Mouse (Mus musculus): ENCODE measurements around the gene Arhgef26. TPM values are rescaled to one million over a fixed set of nuclear protein-coding genes. Genes with fewer than 3 reads are reported as not detected.

Gene Arhgef26
- total RNA-seq, 2 experiments from 2014 or later, result not detected

DNA sequence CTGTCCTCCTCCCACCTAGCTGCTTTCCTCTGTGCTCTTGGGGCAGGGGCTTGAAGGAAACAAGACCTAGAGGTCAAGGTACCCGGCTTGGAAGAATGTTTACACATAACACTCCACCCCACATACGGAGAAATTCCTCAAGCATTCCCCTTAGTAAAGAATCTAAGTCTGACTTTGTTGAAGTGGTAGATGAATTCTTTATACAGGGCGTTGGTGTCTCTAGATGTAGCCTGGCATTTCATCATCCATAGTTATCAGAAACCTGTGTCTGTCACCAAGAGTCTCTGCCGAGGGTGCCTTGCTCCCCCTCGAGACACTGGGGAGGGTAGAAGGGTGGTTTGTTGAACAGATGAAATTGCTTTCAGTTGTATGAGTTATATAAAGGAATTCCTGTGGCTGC lies 41.8 kb downstream of the Arhgef26 start:
- no peak for ATAC-seq (replicated peaks; ENCODE audit: poor library complexity, severe bottlenecking)

DNA sequence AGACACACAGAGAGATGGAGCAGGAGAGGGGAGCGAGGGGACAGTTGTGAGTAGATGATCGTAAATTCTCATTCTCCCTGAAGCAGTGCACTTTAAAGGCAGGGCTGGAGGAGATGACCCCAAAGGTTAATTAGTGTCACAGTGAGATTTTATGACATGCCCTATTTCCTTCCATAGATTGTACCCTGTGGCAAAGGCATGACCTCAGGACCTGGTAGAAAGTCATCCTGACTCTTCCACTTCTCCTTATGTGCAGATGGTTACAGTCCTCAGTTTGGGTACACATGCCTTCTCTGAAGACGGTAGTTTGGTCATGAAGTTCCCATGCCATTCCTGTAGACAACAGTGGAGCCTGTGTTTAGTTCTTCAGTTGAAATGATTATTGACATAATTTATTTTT lies 42.3 kb downstream of the Arhgef26 start:
- no peak for ATAC-seq (replicated peaks; ENCODE audit: poor library complexity, severe bottlenecking)

DNA sequence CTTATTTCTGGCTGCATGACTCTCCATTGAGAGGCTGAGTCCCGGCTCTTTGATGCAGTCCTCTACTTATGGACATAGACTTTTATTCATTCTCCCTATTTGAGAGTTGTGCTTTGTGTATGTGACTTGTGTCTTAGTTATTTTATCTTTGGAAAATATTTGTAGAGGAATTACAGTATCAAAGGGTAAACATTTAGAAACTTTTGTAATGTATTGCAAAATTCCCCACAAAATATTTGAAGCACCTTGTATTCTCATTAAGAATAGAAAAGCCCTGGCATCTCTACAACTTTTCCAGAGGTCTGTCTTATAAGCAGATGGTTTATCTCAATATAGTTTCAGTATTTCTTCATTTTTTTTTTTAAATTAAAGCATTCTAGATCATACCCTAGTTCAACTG lies 44.7 kb downstream of the Arhgef26 start:
- no peak for ATAC-seq (replicated peaks; ENCODE audit: poor library complexity, severe bottlenecking)

DNA sequence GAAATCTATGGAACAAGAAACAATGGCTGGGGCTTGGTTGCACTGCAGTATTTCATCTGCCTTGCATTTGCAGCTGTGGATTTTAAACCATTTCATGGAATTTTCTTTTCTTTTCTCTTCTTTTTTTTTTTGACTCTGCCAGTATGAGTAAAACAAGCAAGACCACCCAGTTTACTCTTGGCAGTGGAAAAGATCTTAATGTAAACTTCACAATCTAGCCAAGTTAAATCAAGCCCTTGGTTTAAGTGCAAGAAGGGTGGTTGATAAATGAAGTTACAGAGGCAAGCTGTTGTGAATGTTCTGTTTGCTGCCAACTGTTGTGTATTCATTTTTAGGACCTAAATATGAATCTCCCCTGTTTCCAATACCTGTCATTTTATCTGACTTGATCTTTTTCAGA lies 54.5 kb downstream of the Arhgef26 start:
- ATAC-seq (replicated peaks; ENCODE audit: poor library complexity, severe bottlenecking), result no peak

DNA sequence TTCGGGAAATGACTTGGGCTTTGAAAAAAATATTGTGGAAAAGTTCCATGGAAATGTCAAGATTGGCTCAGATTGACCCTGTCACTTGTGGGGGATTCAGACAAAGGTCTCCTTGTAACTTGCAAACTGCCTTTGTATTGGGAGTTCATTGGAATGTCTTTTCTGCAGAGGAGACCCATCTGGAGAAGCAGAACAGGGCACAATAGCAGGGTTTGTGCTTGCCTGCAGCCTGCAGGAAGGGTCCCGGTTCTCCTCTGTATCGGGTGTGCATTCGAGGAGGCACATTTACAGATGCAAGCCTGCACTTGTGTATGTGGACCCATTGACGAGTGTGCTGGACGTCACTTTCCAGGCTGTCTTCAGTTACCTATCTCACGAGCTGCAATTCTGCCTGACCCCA lies 56.1 kb downstream of the Arhgef26 start:
- no peak for ATAC-seq (replicated peaks; ENCODE audit: poor library complexity, severe bottlenecking)

DNA sequence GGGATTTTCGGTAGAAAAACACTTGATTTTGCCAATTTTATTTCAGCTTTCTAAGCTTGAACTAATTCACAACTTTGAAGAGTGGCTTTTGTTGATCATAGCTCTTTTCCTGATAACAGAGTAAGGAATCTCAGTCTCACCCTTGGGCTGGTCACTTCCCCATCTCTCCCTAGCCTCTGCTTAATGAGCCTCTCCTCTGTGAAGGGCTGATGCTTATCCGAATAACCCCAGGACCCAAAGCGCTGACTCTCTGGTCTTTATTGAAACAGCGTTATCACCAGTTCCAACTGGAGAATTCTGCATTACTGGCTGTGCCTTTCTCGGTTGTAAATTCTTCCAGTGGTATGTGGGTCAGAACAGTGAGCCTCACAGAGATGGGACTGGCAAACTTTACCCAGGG lies 57.2 kb downstream of the Arhgef26 start:
- no peak for ATAC-seq (replicated peaks; ENCODE audit: poor library complexity, severe bottlenecking)

DNA sequence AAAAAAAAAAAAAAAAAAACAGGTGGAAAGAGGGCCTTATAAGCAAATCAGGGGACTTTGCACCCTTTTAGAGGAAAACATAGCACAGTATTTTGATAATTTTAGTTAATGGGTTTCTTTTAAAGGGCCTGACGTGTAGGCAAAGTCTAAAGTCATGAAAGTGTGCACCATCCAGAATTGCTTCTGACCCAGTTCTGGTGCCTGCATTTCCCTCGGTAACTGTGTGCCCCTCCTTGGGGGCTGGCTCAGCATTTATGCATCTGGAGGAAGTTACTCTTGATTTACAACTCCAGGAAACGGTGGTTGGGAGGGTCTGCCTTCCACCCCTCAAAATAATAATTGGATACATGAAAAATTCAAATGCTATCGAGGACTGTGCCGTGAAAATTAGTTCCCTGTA lies 58.0 kb downstream of the Arhgef26 start:
- no peak for ATAC-seq (replicated peaks; ENCODE audit: poor library complexity, severe bottlenecking)

DNA sequence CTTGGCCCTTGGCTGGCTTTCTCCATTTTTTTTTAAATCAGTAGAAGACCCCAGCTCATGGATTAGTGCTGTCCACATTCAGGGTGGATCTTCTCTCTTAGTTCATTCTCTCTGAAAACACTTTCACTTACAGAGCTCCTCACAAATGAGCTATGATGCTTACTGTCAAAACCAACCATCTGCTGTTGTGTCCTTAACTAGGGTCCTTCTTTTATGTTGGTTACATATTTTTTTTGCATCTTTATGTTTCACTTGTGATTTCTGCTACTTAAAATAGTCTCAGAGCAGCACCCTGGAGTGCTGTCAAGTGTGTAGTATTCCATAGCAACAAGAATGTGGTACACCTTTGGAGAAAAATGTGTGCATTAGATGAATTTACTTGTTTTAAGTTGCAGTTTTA lies 60.0 kb downstream of the Arhgef26 start:
- no peak for ATAC-seq (replicated peaks; ENCODE audit: poor library complexity, severe bottlenecking)

DNA sequence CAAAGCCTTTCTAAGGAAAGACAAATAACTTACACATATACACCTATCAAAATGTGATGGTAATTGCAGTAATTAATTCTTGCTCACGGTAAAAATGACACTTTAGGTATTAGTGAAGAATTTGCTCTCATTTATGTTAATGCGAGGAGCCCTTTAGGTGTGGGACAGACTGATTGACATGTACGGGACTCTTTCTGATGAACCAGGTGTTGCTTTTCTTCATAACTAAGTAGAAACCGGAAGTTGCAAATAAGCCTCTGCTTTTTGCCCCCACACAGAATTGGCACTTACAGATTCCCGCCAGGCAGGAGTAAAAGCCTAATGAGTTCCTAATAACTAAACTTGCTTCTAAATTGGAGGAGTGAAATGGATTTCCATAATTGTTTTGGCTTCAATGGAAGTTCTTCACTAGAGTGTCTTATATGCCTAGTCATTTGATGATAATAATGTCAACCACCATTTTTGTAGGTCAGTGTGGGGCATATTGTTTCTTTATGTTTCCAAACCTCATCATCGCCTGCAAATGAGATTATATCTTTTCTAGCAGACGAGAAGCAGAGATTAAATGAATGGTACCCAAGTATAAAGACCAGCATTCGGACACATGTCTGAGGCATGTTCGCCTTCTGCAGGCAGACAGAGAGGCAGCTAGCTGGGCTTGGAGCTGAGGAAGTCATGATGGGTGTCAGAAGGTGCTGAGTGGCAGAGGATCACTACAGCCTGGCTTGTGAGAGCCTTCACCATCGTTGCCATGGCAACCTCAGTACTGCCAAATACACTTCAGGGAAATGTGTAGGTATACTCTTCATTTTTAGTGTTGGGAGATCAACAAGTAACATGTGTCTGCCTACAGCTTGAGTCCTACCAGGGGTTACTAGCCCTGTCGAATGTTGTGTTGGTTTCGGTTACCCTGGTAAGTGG lies 61.9 kb downstream of the Arhgef26 start:
- no peak for ATAC-seq (replicated peaks; ENCODE audit: poor library complexity, severe bottlenecking)

DNA sequence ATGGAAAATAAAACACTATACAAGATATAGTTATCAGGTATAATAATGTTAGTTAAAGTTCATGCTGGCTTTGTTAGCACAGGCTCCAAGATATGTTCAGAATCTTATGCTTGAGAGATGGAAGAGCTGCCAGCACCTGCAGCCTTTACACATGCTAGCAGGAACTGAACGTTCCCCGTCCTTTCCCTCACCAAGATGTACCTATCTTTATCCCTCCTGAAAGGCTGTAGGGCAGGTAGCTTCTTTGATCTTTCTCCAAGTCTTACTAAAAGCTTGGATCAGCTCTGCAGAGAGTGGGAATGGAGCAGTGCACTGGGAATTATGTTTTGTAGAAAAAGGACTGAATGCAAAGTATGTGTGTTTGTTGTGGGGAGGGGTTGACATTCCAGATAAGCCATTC lies 64.3 kb downstream of the Arhgef26 start:
- ATAC-seq (replicated peaks; ENCODE audit: poor library complexity, severe bottlenecking), result no peak

DNA sequence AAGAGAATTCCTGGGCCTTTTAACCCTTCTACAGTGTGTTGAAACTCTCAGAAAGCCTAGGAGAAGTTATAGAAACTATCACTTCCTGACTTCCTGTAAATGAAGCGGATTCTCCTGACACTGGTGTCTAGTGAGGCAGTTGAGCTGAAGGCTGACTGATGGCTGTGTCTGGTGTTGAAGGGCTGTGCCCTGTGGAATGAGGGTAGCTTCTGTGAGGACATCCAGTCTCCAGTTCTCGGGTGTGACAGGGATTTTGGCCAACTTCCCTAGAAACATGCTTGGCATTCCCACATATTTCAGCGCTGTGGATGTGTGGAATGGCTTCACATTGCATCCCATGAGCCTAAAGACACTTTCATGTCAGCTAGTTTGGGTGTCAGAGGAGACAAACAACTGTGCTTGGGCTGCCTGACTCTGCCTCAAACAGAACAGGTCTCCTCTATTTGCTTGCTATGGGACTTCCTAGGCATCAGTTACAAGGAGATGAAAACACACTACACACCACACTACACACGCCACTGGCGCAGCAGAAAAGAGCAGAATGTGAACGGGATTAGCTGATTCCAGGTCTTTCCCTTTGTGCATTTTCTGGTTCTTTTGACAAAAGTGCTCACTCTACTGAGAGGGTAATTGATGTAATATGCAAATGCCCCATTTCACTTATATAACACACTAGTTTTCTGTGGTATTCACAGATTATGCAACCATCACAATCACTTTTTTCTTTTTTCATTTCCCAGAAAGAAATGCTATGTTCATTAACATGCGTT lies 66.5 kb downstream of the Arhgef26 start:
- ATAC-seq (replicated peaks; ENCODE audit: poor library complexity, severe bottlenecking), result no peak

DNA sequence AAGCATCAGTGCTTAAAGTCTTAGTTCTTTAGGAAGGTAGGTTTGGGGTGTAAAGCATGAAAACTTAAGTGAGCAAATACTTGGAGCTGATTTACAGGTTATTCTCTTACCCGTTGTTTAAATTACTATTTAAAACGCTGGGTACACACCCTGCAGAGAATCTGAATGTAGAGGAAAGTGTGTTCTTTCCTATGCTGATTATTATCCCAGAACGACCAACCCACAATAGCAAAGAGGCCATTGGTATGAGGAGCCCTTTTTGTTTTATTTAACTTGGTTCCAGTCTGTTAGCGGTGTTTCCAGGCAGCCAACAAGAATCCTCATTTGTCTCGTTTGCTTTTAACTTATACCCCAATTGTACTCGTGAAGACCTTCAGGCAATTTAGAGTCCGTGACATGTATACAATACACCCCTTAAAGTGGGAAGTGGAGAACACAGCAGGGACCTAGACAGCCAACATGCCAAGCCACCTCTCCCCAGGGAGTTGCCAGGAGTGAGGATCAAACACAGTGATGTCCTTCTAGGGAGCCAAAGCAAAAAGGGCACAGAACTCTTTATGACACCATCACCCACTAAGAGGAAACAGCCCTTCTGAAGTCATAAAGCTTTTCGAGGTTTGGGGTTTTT lies 71.5 kb downstream of the Arhgef26 start:
- ATAC-seq (replicated peaks; ENCODE audit: poor library complexity, severe bottlenecking), result no peak

DNA sequence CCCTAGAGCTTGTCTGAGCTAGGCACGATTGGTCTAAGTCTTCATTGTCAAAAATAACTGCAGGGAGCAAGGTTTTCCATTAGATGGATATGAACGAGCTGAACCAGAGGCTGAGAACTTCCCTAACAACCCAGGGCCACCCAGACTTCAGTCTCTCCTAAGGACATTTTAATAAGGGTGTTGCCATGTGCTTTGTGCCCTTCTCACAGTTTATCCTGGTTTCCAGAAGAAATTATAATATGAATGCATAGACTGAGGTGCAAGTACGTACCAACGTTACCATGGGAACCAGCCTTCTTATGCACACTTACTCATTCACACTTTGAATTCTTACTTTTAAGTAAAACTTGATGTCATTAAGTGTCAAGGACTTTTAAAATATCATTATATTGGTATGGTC lies 72.3 kb downstream of the Arhgef26 start:
- ATAC-seq (replicated peaks; ENCODE audit: poor library complexity, severe bottlenecking), result no peak

DNA sequence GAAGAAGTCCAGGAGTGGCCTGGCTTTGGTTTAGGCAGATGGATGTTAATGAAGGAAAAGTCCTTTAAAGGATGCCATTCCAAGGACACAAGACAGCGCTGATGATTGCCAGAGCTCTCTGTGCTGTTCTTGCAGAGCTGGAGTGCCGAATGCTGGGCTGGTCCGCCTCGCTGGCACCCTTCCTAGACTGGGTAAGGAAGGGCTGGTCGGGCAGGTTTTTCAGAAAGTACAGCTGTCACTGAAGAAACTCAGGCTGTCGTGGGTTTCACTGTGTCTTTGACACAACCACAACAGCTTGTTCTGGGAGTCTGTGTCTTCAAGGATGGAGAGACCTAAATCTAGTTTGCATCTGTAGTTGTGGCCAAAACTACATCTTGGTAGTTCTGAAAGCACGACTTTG lies 74.6 kb downstream of the Arhgef26 start:
- ATAC-seq (replicated peaks; ENCODE audit: poor library complexity, severe bottlenecking), result no peak

DNA sequence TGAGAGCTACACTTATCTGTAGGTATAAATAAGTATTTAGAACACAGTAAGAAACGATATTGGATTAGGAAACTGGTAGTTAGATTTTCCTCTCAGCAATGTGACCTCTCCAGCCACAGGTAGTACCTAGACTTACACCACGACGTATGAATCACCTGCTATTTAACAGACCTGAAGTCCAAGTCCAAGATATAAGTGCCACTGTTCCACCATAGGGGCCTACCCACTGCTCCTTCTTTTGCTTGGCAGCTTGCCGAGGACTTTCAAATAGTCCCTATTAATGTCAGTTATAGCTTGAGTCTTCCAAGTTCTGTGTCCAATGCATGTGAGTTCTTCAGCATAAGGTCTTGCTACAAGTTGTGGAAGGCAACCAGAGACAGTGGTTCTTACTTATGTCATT lies 76.8 kb downstream of the Arhgef26 start:
- ATAC-seq (replicated peaks; ENCODE audit: poor library complexity, severe bottlenecking), result no peak

DNA sequence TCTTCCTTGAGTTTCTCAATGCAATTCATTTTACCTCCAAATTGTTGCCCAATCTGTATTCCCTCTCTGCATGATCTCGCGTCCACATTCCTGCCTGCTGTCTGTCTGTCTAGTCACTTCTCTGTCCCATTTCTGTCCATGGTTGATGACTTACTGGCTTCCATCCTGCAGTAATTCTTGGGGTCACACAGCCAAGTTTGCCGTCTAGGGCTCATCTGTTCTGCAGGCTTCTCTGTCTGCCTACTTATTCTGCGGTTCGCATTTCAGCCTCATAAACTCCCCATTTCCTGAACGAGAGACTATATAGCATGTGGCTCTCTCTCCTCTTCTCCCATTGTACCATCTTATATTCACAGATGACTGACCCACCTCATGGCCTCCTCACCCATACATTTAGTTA lies 79.3 kb downstream of the Arhgef26 start:
- ATAC-seq (replicated peaks; ENCODE audit: poor library complexity, severe bottlenecking), result no peak

DNA sequence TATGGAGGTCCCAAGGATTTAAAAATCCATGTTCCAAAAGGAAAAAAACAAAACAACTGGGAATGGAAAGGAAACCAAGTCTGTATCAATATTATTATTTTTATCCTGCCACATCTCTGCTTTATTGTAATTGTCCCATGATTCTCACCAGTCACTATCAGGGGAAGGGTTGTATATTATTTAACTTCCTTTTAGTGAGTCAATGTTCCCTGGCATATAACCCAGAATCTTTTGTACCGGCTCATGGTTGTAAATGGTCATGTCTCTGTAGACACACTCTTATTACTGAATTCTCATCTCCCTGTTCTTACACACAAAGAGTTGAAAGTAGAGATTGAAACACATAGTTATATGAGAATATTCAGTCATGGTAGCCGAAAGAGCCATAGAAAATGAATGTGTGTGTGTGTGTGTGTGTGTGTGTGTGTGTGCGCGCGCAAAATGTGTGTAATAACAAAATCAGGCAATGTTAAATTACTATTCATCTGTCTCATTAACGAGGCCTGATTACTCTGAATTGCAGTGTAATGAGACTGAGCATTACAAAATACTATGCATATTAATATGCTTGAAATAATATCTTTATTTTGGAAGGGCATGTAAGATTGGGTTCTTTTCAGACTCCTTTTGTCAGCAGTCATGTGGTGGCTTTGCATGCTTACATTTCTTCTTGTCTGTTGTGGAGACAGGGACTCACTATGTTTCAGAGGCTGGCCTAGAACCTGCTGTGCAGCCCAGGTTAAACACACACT lies 80.4 kb downstream of the Arhgef26 start:
- no peak for ATAC-seq (replicated peaks; ENCODE audit: poor library complexity, severe bottlenecking)

DNA sequence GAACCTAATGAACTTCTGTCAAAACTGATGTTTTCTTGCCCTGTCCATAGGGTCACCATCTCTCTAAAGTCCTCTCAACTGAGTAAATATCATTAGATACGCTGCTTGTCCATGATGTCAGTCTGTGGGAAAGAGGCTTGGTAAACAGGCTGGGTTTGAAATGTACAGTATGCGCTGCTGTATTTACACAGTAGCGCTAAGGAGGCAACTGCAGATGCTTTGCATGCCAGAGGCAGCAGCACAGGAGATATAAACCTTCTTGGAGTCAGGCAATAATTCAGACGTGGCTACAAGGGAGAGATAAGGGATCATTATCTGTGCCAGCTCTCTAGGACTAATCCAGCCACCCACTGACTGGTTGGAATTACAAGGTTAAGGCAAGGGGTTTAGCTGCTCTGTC lies 95.5 kb downstream of the Arhgef26 start:
- no peak for ATAC-seq (replicated peaks; ENCODE audit: poor library complexity, severe bottlenecking)

DNA sequence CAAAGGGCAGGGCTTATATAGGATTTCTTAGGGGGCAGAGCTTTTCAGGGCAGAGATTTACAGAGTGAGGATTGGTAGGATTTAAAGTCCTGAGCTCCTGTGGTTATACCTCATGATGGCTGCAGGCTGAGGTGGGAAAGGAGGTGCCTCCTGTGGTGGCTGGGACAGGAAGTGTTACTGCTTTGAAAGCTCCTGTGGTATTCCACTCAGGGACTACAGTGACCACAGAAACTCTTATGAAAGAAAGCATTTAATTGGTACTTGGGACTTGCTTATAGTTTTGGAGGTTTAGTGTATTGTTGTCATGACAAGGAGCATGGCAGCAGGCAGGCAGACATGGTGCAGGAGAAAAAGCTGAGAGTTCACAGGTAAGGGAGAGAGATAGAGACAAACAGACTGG lies 97.8 kb downstream of the Arhgef26 start:
- ATAC-seq (replicated peaks; ENCODE audit: poor library complexity, severe bottlenecking), result no peak

DNA sequence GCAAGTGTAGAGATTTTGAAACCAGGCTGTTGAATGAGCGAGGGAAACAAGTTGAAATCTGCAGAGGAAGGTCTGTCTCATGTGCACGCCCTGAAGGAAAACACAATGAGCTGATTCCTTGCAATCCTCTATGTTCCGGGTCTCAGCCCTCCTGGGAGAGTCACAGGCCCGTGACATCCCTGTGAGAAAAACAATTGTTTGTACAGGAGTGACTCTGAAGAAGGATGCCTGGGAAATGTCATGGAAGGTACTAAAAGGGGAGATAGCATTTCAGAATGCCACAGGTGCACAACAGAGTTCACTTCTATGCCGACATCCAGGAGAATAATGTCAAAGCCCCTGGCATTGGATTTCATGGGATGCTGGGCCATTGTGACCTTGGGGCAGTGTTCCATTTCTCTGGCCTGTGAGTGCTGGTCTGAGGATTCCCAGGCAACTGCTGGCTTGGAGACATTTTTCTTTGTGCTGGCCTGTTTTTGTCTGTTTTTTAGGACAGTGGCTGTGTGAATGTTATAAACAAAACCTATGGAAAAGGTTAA lies 102.4 kb downstream of the Arhgef26 start:
- ATAC-seq (replicated peaks; ENCODE audit: poor library complexity, severe bottlenecking), result no peak
